Mouse (Mus musculus): ENCODE data around the gene Tnip3. TPM values are rescaled to one million over a fixed set of nuclear protein-coding genes. Genes with fewer than 3 reads are reported as not detected.

Gene Tnip3
- 1 to 10 TPM; 6.0 to 9.5 TPM for polyA plus RNA-seq (2017; shearing (Covaris generic))

DNA sequence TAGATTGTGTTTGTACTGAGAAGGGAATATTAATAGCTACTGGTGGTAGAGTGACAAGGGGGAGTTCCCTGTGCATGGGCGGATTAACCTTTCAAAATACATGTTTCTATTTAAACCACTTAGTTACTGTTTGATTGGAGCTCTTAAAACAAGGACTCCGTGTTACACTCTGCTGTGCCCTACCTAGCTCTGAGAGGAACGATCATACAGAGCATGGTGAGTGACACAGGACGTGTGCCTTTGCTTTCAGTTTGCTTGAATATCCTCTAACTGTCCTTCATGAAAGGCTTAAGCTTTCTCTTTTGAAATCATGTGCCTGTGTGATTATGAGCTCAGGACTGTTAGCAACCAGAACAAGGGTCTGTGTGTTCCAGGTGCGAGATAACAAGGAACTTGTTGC, at the start of gene Tnip3:
Gene Tnip3, plus strand, starts transcription at position 122 of the 400 bp plus-strand sequence.
- peak; percentile 81 for ATAC-seq

DNA sequence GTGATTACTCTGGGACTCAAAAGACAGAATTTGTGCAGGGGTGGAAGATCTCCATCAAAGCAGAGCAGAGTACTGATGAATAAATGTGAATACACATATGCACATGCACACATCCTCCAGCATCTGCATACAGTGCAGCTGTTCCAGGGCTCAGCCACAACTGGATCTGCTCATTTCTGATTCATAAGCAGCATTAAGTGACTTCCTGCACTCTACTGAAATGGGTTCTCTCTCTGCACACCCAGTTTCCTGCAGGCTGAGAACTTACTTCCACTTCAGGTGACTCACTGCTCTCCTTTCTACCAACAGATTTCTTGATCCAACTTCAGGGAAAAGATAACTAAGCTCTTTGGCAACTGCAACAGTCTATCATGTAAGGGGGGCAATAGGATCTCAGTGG, 26.3 kb upstream of the Tnip3 start:
- ATAC-seq, result peak; percentile 28

DNA sequence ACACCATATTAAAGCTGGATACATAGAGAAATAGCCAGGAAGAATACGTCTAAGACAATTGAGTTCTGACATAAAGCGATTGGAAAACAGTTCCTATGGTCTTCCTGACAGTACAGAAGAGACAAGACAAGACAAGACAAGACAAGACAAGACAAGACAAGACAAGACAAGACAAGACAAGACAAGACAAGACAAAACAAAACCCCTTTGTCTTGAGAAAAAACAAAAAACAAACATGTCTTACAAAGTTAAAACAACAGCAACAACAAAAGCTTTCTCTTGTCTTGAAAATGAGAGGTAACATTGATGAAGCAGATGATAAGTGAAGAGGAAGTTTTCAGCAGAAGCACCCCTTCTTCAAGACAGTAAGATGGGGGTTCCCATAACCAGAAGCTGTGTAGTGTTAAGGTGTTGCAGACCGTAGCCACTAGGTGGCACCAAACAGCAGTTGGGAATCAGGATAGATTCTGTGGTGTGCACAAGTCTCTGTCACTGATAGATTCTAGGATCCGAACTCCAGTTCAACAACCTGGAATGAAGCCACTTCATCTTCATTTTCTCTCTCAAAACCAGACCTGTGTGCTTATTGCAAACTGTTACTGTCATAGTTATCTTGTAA, 15.0 kb upstream of the Tnip3 start:
- ATAC-seq, result peak; percentile 98

DNA sequence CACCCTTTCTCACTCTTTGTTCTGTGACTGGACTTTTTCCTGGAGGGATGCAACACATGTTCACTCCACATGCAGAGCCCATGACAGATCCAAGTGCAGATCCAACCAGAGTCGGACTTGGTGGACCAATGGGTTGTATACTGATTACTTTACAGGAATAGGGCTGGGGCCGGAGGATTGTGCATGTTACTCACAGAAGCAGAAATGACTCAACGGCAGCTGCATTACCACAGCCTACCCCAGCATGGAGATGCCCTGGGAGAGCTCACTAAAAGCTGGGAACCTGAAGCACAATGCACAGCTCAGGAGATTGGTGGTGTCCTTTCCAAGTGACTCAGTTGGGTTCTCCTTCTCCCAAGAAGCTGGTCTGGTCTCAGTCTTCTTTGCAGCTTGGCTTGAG, 11.3 kb upstream of the Tnip3 start:
- no peak for ATAC-seq

DNA sequence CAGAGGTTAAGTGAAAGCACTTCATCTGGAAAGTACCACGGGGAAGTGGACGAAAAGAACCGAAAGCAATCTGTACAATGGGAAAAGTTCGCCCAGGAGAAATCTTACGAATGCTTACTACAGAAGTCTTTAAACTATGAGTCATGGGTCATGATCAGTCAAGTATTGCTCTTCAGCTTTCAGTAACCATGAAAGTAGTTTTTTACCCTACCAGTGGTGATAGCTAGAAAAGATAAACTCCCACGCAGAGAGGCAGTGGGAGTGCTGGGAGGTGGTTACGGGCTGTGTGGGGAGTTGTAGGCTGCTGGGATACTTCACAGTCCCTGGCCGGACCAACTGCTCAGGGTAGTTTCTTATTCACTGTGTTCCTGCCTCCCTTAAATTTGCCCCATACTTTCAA, 8.4 kb upstream of the Tnip3 start:
- ATAC-seq, result peak; percentile 61

DNA sequence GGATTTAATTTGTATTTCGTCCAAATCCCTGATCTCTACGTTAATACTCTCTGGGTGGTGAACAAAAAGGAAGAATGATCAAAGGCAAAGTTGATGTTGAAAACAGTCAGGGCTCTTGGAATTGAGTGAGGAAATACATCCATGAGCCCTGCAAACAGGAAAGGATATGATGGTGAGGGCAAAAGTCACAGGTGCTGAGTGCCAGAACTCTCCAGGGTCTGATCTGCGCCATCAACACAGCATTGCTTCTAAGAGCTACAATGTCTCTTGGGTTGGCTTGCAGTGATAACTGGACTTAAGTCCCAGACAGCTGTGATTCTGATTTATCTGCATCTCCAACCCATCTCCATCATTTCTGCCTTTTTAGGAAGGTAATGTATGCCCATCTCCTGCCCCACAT, 4.3 kb upstream of the Tnip3 start:
- no peak for ATAC-seq

DNA sequence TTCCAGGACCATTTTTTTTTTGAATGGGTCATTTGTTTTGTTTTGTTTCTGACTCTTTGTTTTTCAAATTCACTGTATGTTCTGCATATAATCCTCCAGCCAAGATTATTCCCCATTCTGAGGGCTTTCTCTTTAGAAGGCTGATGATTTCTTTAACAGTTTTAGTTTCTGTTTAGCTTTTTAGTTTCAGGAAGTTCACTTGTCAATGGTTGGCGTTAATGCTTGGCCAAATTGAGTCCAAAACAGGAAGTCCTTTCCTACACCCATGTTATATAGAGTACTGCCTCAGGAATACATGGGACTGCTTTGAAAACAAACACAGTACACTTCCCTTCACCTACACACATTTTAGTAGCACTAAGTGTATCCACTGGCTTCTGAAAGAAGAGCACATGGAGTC, 2.8 kb downstream of the Tnip3 start:
- peak; percentile 44 for ATAC-seq

DNA sequence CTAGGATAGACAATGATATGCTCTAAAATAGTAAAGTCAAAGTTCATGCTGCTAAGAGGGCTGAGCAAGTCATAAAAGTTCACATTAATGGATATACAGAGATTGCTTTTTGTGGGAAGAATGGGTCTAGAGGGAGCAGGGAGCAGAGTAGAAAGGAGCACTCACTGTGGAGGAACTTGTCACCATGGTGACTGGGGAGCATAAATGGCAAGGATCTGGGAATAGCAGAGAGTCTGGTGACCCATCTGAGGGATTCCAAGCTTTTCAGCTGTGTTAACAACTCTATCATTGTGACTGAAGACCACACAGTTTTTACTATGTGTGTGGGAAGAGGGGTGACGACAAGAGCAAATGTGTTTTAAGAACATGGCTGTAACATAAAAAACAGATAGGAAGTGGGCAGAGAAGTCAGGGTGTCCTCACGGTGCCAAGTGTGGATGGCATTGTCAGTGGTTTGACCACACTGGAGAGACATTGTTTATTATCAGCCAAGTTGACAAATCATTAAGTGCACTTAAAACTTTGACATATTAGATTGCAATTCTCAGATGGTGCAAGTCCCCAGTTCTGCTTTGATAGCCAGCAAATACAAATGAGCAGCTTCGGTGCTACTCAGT, 6.2 kb downstream of the Tnip3 start:
- no peak for ATAC-seq

DNA sequence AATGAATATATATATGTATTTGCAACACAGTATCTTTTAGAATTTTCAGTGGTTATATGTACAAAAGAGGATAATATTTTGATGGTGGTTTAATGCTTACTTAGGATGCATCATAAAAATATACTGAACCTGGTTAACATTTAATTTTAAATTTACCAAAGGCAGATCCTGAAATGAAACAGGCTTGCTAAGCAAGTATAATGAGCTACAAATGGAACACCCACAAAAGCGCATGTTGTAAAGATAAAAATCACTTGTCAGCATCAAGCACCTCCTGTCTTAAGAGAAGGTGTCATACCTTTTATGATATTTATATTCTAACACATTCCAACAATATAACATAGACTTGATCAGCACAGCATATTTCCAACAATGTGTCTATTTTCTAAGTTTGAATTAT, 8.6 kb downstream of the Tnip3 start:
- ATAC-seq, result no peak

DNA sequence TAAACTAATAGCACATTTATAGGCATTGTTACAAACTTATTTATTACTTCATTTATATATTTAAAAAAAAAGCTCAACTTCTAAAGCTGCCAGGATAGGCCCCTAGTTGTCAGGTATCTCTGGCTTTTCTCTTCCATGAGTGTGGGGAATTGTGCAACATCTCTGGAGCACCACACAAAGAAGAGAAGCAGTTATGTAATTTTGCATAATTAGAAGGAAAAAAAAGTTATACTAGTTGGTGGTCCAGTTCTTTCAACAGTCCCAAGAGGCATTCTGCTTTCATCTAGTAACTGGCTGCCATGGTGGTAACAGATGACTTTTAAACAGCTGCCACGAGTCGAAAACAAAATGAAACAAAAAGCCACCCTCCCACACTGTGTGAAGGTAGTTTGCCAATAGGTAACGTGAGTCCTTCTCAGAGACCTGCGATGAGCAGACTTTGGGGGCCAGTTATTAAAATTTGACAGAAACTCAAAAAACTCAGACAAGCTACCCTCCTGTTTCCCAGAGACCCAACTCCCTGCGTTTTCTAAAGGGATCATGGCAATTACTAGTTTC, 12.3 kb downstream of the Tnip3 start:
- peak; percentile 60 for ATAC-seq

DNA sequence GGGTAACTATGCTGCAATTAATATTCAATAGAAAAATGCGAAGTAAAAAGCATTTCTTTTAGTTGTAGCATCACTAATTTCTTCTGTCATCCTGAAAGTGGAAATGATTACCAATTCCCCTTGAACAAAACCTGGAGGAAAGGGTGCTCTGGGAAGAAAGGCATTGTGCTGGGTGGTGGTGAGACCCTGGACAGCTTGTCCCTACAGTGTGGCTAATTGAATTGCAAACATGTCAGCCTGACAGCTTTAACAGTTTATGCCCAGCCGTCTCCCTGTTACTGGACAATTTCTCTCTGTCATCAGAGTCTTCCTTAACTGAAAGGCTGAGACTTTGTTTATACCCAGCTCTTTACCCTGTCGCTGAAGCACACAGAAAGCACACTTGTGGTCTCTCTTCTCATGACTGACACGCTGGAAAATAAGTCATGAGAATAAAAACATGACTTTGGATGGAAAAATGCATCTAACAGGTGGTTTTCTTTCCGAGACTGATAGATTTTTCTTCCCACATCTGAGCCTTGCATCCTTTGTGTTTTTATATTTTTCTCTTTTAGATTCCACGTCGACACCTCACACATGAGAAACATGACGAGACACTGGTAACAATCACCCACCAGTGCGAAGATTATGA, 13.0 kb downstream of the Tnip3 start:
- ATAC-seq, result peak; percentile 60

DNA sequence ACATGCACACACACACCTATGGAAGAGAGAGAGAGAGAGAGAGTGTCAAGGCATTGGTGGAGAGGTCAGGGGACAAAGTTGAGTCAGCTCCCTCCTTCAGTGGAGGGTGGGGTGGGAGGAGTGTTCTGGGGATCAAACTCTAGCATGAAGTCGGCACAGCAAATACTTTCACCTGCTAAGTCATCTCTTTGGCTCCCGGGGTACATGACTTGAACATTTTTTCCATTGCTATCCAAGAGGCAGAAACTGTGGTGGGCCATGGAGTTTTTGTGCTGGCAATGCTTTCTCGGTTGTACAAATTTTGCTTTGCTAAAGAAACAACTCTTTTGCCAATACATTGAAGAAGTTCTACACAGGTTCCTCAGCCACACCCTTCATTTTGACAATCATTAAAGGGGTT, 13.8 kb downstream of the Tnip3 start:
- no peak for ATAC-seq

DNA sequence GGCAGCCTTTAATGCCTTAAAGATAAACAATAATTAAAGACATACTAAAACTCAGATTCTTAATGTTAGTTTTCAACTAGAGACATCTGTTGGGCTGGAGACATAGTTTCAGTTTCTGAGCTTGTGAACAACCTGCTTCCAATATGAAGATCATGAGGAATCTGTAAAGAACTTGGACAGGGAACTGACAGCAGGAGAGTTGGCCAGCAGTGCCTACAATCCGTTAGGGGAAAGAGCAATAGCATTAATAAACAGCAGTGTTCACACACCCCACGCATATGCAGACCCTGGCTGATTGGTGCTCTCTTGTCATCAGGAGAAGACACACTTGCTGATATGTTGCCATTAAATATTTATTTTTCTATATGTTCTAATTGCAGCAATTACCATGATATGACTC, 15.0 kb downstream of the Tnip3 start:
- ATAC-seq, result no peak

DNA sequence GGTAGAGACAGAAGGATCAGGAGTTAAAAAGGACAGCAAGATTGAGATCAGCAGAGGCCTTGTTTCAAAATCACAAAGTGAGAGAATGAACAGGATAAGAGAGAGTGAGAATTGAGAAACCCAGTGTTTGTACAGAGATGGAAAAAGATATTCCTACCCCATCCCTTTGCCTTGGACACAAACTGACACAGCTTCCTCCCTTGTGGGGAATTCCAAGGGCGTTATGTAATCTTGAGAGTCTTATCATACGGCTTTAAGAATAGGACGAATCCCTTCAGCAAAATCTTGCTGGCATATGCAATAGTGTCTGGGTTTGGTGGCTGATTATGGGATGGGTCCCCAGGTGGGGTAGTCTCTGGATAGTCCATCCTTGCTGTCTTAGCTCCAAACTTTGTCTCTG, 16.0 kb downstream of the Tnip3 start:
- no peak for ATAC-seq

DNA sequence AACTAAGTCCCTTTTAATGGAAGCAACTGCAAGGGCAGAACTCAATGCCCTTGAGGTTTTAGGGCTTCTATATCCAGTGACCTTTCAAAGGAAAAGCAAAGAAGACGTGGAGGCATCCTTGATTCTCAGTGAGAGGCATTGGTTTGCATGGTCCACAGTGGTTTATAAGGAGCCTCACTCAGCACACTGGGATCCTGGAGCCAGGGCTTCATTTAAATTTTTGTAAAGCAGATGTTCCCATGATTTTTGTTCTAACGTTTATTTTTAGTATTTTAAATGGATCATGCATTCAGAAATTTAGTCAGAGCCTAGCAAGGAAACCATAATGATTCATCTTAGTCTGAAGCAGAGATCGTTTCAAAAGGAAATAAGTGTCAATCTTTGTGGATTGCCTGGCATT, 17.3 kb downstream of the Tnip3 start:
- no peak for ATAC-seq

DNA sequence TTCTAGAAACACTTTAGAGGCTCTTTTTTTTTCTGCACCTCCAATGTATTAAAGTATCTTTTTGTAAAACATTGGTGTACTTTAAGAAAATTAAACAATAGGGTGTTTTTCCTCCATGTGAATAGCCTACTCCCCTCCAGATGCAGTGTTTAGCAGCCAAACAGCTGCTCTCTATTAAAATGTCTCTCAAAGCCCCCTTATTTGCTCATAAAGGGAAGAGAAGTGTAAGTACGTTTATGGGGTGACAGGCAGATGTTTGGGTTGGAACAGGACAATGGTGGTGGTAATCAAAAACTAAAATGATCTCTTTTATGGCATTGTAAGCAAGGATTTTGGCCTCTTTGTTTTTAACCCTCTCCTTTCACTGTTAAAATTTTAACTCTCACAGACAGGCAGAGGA, 17.8 kb downstream of the Tnip3 start:
- no peak for ATAC-seq

DNA sequence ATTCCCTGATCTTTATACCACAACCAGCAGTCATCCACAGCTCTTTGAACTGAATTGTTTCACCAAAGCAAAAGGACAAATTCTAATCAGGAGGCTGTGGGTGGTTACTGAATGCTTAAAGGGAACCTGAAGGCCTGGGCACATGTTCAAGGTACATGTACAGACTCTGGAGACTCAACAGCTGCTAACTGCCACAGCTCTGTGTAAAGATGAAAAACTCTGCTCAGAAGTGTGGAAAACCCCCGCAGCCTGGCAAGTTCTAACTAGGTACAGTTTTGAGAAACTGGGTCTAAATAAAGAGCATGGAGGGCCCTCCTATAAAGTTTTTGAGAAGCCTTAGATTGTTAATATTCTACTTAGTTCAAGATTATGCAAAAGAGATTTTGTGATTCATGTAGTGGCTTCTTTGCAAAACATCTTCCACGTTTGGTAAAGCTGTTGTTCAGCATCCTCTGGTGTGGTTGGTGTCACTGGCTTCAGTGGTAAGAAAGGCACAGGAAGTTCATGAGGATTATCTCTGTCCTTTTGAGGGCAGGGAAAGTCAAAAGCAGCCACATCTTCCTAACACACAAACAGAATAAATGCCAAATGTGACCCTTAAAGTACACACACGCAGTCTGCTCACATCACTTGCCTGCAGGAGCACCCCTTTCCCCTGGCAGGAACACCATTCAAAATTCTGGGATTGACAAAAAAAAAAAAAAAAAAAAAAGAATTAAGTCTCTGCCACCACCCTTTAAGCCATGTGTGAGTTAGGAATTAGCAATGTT, 39.0 kb downstream of the Tnip3 start:
- ATAC-seq, result peak; percentile 65

DNA sequence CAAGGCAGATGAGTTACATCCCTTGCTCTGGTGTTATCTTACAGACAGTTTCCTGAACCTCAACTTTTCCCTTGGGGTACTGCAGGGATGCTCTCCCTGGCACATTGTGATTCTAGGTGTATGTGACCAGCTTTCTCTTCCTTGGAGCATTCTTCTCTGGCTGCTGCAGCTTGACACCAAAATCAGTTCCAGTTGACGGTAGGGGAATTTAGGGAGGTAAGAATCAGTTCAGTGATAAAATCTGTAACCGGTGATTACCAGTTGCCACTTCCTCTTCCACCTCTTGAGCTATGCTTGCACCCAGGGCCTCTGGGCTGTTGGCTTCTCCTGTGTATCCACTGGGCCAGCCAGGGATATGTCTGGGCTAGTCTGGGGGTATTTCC, 39.5 kb downstream of the Tnip3 start:
- ATAC-seq, result peak; percentile 62

DNA sequence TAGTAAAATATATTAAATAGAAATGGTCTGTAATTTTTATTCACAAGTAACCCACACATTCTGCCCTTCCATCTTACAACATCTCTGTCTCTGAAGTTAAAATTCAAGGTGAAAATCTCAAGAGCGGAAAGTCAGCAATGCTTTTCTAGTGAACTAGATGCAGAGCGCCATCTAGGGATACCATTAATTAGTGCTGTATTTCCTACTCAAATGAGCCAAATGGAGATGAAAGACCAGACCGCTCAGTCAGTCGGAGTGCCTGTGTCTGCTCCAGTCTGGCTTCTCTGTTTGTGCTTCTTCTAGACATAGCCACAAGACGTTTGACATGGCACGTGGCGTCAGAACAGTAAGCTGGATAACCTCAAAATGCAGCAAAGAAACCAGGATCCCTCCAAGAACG, 44.6 kb downstream of the Tnip3 start:
- ATAC-seq, result peak; percentile 88

DNA sequence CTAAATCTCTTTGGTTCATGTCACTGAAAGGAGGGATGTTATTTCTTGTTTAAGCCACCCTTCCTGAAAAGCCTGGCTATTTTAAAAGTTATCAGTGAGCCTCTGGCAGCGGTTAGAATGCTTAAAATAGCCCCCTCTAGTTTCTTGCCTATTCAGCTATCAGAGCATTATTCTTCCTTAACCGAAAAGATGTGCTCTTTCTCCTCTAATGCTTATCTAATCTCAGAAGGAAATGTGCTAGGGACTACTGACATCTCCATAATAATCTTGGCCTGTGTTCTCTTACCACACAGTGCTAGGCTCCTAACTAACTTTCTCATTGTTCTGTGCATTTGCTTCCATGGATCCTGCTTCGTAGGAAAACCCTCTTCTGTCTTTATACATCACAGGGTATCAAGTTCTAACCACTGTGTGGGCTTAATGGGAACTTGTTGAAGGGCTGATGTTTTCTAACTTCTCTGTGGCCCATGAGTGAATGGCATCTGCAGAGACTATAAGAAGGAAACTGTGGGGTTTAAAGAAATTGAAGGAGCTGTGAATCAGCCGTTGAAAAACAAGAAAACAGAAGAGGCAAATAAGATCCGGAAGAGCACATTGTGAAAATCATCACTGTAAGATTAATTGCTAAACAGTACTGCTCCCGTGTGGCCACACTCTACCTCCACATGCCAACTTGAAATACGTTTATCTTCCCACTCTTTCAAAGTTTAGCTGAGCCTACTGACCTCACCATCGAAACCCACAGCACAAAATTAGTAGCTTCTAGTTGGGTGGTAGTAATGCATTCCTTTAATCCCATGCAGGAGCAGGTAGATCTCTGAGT, 53.2 kb downstream of the Tnip3 start:
- peak; percentile 60 for ATAC-seq

DNA sequence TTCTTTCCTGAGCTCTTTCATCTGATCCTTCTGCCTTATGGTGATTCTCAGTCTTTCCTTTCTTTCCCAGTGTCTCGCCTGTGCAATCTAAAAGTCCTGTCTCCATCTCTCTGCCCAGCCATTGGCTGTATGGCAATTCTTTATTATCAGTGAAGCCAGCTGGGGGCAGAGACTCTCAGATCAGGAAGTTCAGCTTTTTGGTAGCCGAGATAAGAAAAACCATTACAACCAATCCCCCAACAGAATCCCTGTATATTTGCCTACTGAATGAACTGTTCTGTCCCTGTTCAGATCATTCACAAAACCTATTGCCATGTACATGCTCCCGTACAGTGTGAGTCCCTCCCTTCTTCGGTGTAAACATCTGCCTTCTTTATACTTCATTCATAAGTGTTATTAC, 57.9 kb downstream of the Tnip3 start:
- no peak for ATAC-seq

DNA sequence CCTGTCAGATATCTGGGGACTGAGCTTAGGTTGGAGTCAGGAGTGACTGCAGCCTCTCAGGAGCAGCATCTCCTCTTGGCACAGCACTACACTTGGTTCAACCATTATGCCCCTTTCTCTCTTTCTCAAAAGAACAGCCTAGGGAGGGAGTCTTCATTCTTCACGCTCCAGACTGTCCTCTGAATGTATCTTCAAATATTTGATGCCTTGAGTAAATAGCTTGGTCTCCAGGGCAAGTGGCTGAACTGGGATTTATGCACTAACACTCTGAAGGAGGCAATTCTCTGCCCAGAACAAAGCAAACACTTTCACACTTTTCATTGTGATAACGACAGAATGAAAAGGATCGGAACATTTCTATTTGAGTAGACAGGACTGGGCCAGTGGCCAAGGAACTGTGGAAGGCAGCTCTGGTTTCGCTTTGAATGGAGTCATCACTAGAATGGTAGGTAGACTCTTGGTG, 59.8 kb downstream of the Tnip3 start:
- ATAC-seq, result peak; percentile 32

Data from activated CD4-positive, CD25-positive, alpha-beta regulatory T cell, adult 4 months (primary cell).